Mouse (Mus musculus) CD8-positive naive resting alpha-beta T cell, adult 2 months (primary cell): ENCODE measurements around the gene Dkc1.

ENCODE experiments used
- DNase-seq, 2 experiments: peaks; one replicate each; pipeline ENCODE4 v3.0.0; 2022; ENCODE audit warnings: low read depth in 2 of 2, low spot score in 2 of 2

The Dkc1 gene

DNA sequence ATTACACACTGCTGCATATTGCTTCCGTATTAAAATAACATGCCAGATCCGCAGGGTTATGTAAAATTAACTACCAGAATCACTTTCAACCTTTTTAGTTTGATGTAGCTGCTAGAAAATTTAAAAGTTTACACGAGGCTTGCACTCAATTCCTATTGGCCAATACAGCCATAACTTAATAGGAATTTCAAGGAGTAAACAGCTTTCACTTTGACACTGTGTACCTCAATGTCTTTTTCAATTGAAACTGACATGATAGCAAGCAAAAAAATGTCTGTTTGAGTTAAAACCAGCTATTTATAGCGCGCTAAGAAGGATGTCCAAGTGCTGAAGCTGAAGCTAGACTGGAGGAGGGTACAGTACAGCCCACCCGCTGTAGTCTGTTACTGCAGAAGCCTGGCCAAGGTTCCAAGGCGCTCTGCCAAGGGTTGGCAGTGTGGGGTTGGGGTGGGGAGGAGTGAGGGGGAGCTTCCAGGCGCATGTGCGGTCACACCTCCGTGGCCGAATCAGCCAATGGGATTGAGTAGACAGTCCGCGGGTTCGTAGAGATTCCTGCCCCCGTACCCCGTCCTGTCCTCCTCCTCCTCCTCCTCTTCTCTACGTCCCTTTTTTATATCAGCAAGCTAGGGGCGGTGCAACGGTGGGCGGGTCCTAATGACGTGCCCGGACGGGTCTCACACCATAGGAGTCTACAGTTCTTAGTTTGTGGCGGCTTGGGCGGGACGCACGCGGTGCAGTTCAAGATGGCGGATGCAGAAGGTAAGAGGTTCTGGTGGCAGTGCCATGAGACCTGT, at the start of gene Dkc1:
Gene Dkc1, plus strand, starts transcription at position 486 of the 794 bp plus-strand sequence.
- peak; percentile 89 to 90 for DNase-seq

DNA sequence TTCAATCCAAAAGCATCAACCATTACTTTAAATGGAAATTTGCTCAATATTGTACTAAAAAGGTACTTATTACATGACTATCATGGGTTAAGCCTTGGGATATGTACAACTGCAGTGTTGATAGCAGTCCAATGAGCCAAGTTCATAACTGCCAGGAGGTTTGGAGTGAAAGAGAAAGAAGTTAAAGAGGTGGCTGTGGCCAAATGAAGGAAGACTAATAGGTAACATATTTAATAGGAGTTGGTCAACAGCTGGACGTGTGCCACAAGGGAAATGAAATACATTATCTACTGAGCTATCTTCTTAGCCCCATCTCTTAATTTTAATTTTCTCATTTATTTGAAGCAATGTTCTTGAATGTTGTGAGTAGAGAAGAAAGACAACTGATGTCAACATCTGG, 49.7 kb upstream of the Dkc1 start:
- DNase-seq, result no peak

DNA sequence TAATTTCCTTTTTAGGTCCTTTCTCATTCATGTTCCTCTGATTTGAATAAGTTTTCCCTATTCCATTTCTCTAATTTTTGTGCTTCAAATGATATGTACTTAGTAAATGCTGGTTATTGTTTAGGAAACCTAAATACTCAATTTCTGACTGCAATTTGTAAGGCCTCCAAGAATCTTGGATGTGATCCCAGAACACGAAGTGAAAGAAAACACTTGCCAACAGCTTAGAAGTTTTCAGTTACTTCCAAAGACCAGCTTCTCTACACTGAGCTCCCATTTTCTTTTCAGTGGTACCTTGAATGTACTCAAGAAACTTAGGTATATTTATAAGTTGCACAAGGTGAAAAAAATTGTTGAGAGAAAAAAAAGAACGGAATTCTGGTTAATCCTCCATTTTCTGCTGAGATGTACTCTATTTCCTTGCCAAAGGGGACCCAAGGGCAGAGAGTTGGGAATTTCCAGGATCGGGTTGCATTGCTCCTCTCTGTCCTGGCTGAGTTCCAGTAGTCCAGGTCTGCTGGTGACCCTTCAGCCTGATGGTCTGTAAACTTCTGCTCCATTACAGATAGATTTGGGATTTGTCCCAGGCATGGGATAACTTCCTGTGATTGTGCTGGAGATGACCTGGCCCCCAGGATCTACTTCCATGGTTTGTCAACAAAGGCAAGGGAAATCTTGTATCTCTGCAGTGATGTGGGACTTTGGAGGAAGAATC, 48.6 kb upstream of the Dkc1 start:
- DNase-seq, result no peak

DNA sequence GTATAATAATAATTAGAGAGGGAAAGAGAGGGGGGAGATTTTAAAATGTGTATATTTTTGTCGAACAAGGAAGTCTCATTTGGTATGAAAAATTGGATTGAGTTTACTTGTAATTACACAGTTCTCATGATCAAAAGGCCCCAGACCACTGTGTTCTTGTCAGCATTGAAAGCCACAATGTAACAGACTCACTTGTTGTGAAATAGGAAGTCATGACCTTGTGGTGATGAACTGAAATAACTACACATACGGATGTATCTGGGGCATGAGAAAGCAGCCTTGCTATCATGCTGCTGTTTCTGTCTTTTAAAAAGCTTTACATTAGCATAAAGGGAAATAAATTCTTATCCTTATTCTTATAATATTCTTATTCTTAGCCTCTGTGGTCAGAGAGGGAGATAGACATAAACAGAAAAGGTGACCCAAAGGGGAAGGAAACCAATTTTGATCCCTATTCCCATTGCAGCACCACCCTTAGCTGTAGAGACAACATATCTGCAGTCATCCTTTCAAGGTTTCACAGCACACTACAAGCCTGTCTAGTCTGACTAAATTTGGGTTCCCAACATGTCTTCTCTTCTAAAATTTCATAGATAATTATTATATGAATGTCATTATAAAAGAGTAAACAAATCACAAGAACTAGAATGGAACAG, 39.4 kb upstream of the Dkc1 start:
- peak in 1 of 2 experiments; percentile 13 for DNase-seq

DNA sequence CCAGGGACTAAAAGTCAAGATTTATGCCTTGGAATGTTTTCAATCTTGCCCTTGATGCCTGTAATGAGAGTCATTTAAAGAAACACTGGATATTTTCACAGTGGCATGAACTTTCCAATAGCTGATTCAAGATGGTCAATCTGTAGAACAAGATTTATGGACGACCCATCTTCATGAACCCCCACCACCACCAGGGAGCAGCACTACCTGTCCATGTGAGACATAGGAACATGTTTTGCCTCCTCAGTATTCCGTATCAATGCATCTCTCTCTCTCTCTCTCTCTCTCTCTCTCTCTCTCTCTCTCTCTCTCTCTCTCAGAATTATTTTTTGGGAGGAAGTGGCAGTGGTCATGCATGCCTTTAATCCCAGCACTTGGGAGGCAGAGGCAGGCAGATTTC, 13.3 kb upstream of the Dkc1 start:
- DNase-seq, result peak in 1 of 2 experiments; percentile 15

DNA sequence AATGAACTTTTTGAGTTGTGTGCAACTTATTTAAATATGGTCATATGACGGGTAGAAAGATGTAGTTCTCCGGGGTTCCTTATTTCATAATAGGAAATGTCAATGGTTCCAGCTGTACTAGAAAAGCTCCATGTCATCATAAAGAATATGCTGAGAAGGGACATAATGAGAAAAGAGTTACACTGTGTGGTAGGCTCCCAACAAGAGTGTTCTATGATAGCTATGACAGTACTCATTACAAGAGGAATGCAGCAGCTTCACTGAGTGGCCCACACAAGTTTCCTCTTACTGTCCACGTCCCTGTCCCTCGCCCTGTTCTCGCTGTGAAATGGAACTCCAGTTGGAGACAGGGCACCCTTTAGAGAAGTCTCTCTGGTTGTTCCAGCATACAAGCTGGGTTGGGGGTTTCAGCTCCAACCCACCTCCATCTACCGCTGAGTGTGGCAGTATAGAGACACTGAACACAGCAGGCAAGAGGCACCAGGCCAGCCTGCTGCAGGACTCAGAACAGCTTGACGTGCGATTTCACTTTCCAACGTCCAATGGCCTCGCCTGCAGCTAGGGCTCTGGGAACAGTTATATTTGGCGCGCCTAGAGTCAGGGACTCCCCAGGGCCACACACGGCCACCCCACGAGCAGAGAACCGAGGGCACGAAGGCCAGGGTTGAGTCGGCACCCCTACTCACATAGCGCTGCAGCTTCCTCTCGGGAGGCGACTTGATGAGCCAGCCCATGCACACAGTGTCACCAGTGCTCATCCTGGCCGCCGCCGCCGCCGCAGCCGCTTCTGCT, 11.5 kb upstream of the Dkc1 start:
- DNase-seq, result peak; percentile 9 to 14

DNA sequence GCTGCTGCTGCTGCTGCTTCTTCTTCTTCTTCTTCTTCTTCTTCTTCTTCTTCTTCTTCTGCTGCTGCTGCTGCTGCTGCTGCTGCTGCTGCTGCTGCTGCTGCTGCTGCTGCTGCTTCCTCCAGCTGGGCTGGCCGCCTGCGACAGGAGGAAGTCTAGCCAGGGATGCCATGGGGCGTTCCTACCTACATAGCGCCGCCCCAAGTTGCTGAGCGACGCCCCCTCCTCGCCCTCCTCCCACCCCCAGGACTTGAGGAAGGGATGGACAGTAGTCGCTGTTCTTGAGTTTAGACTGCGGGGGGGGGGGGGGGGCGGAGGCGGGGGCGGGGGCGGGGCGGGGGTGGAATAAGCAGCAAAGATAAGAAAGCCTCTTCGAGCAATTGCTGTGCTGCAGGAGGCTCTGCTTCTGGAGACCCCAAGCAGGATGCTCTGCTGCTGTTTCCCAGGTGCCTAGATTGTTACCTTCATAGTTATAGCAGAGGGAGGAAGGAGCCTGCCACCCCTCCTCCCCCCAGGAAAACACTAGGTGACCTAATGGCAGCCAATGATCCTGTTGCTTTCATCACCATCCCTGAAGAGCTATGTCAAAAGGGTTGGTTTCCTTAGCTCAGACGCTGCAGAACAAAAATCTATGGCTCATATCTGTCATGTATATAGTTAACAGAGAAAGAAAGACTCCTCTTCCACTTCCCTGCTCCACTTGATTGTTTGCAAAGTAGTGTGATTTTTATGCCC, 10.7 kb upstream of the Dkc1 start, which contains the start of gene Gab3:
Gene Gab3, minus strand, starts transcription at position 685 of the 735 bp plus-strand sequence.
- peak; percentile 32 to 43 for DNase-seq

DNA sequence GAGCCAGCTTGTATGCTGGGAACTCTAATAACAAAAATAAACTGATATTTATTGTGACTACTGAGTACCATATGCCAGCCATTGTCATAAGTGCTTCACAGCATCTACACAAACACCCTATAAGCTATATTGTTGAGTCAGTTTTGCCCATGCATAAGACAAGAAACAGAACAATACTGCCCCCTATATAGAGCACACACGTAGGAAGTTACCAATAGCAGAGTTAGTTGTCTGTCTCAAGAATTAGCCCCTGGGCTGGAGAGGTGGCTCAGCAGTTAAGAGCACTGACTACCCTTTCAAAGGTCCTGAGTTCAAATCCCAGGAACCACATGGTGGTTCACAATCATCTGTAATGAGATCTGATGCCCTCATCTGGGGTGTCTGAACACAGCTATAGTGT, 10.0 kb upstream of the Dkc1 start:
- DNase-seq, result no peak

DNA sequence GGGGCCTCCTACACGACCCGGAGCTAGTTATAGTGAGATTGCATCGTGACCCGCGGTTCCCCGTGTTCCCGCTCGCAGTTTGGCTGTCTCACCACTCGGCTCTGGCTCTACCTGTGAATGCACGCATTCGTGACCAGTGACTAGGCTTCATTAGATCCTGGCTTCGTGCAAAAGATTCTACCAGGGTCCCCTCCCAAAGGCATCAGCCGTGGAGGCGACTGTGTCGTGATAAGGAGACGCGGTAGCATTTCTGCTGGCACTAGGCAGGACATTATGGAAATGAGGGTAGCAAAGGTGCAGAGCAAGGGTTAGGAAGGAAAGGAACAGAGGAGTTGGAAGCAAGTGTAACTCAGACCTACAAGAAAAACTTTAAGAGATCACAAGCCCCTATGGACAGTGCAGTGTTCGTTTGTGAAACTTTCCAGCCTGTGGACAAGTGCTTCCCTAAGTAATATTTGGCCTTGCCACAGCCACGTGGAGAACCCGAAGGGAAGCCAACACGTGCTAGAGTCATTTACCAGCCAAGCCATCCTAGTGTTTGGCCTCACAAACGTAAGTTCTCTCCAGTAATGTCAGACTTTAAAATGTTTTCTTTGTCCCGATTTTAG, 613 bp downstream of the Dkc1 start:
- DNase-seq, result no peak

DNA sequence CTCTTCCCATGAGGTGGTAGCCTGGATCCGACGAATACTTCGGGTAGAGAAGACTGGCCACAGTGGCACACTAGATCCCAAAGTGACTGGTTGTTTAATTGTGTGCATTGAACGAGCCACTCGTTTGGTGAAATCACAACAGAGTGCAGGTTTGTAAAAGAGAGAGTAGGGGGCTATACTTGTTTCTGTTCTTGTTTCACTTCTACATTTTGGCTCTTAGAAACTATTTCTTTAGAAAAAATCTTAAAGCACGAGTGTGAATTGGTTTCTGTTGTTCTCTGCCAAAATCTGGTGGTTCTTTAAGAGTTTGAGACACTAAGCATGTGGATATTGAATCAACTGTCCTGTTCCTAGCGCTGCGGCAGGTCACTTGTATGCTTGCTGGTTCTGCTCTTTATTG, 3.1 kb downstream of the Dkc1 start:
- no peak for DNase-seq

DNA sequence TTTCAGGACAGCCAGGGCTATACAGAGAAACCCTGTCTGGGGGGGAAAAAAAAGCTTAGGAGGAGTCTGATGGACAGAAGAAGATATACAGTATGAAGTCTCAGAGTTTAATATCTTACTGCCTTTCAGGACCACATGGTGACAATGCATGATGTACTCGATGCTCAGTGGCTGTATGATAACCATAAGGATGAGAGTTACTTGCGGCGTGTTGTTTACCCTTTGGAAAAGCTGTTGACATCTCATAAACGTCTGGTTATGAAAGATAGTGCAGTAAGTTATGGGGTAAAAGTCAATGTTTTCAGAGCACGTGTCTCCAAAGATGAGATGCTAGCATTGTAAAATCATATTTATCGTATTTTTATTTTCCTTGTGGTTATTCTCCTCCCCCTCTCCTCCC, 6.6 kb downstream of the Dkc1 start:
- DNase-seq, result no peak

DNA sequence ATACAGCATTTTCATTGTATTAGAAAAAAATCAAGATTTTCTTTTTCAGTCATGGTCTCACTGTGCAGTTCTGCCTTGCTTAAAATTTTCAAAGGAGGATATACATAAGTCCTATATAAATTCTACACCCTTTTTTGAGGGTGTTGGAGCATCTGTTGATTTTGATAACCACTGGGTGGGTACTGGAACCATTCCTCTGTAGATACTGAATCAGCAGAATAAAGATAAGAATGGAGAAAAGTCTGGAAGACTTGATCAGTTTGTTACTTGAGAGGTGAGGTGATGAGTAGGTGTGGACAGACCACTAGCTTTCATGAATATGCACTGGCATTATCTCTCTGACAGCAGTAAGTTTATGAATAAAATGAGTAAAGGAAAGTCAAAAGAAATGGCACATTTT, 19.9 kb downstream of the Dkc1 start:
- DNase-seq, result no peak

DNA sequence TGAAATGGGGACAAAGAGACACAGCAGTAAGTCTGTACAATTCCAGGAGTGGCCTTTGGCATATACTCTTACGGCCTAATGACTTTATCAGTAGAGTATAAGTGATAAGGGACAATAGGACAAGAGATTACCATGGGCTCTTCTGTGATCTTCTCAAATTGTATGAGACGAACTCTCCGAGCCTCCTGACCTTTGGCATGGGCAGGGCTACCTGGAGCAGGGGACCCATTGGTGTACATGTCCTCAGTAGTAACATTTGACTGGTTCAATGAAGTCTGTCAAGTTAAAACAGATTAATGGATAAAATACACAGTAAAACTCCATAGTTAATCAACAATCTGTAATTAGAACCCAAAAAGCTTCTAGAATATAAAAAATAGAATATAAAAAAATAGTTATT, 30.0 kb downstream of the Dkc1 start:
- DNase-seq, result no peak

DNA sequence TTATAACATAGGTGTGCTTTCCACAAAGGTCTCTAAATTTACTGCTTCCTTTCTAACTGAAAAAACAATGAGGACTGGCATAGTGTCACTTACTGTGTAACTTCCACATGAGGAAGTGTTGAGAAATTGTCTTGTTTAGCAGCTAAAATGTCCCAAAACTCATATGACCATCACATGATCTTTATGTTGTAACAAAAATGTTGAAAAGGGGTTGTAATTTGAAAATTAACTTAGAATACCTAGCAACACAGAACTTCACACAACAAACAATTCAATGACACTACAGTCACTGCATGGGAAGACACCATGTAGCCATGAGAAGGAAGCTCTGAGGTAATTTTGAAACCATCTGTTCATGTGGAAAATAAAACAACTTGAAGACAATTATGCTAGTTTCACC, 31.2 kb downstream of the Dkc1 start:
- DNase-seq, result no peak

DNA sequence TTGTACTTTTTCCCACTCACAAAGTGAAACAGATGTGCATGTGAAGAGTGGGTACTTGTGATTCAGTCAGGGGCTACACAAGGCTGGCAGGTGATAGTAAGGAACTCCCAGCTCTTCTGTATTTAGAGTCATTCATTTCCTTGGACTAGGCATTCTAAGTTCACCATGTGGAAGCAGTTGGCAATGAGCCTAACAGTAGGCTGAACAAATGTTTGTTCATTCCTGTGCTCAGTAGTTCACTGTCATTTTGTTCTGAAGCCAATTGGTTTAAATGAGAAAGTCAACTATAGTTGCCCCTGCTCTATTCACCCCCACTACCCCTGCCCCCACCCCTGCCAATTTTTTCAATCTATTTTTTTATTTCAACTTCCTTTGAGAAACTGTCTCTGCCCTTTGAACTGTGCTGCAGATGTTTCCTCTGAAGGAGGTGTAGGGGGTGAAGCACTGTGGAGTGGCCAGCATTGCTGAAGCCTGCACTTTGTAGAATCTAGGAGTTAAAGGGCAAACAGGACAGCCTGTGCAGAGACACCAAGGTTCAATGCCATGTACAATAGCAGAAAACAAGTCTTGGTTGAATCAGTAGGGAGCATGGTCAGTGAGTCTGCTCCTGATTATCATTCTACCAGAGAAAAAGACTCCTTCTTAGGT, 32.8 kb downstream of the Dkc1 start:
- DNase-seq, result no peak

DNA sequence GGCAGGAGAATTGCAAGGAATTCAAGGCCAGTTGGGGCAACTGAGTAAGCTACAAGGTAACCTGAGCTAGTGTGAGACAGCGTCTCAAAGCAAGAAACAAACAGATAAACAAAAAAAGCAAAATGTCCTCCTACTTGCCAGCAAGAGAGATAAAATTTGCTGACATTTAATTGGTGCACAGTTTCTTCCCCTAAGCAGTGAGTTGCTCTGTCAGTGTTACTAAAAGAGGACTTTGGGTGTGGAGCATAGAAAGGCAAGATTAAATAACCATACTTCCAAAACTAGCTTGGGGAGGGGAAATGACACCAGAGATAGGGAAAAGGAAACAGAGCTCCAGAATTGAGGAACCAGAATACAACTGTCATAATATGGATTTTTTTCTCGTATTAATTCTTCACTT, 33.8 kb downstream of the Dkc1 start:
- DNase-seq, result no peak

DNA sequence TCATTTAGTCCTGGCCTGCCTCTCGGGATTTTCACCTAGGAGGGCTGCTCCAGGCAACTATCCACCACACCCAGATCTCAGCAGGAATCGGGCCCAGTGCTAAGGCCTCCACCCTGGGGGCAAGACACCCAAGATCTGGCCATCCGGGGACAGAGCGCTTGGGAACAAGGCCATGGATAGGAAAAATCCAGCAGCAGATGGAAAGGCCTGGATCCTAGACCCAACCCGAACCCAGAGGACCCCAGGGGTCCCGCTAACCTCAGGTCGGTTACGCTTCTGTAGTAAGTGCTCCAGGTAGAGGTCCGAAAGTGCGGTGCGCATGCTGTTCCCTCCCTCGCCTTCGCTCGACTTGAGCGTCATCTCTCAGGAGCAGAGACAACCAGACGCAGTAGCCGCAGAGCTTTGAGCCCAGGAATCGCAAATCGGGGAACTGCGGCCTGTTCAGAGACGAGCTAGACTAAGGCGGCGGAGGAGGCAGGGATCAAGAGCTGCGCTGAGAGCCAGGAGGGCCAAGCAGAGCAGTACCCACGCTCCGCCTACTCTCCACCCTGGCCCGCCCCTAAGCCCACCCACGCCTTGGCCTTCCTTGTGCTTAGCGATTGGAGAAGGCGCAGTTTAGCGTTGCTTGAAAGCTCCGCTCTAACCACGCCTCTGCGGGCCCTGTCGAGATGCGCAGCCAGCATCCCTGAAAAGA, 35.0 kb downstream of the Dkc1 start, which contains the start of gene Mpp1:
Gene Mpp1, minus strand, starts transcription at position 550 of the 694 bp plus-strand sequence.
- DNase-seq, result peak; percentile 44 to 66

DNA sequence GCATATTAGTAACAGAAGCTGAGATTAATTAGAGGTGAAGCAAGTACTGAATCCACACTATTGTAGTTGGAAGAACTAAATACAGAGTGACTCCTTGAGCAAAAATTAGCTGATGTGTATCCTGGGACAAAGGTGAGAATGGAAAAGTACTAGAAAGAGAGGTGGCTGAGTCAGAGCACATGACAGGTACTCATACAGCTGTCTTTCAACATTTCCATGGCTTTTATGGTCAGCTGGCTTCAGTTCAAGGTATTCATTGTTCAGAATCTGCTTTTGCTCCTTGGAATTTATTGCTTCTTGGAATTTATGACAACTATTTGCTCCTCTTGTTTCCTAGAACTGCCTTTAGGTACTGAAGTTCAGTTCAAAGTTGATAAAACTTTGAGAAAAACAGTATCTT, 41.3 kb downstream of the Dkc1 start:
- no peak for DNase-seq

DNA sequence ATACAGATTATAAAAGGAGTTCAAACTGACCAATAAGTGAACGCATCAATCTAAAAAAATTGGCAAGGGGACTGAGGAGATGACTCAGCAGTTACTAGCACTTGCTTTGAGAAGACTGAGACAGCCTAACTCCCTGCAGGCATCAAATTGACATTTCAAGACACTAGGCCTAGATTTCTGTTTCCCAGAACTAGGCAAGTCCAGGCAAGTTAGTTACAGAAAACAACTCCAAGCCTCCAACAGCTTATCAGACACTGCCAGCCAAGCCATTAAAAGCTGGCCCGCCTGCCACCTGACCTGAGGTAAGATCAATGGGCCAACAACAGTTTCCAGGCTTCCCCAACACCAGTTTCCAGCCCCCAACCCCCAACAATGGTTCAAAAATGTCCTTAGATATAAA, 42.1 kb downstream of the Dkc1 start:
- no peak for DNase-seq
